Mouse (Mus musculus): ENCODE data around the gene Il31ra. TPM values are rescaled to one million over a fixed set of nuclear protein-coding genes. Genes with fewer than 3 reads are reported as not detected.

Il31ra gene
- total RNA-seq, 2 experiments from 2014 or later, result not detected

DNA sequence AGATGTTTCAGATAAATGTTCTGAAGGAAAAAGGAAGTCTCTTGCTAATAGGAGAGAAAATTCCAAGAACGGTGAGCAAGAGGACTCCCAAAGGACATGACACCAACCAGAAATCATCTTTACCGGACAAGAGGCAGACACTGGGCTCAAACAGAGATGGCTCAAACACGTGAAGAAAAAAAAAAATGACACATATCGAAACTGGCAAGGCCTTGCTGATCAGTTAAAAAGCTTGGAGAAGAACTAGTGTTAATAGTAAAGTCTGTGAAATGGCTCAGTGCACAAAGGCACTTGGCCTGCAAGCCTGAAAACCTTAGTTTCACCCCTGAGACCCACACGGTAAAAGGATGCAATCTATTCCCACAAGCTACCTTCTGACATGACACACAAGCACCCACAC is 23.4 kb downstream of the Il31ra start:
- intact Hi-C loops (cut with DNase I), result no loop called here
- no peak for DNase-seq

DNA sequence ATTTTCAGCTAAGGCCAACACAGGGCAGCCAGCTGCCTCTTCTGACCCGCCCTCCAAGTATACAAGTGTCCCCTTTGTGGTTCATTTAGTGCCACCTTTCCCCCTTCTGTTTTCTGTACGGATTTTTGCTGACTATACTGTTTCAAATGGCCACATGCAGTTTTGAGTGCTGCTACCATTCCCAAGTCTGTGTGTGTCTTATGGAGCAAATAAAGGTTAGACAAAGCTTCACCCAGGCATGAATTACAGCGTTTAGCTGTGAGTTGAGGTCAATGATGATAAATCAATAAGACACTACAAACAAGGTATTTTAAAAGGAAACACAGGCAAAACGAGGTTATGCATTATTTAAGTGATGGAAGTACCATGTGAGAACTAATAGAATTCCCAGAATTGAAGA is 24.6 kb downstream of the Il31ra start:
- intact Hi-C loops (cut with DNase I), result no loop called here
- DNase-seq, result no peak

DNA sequence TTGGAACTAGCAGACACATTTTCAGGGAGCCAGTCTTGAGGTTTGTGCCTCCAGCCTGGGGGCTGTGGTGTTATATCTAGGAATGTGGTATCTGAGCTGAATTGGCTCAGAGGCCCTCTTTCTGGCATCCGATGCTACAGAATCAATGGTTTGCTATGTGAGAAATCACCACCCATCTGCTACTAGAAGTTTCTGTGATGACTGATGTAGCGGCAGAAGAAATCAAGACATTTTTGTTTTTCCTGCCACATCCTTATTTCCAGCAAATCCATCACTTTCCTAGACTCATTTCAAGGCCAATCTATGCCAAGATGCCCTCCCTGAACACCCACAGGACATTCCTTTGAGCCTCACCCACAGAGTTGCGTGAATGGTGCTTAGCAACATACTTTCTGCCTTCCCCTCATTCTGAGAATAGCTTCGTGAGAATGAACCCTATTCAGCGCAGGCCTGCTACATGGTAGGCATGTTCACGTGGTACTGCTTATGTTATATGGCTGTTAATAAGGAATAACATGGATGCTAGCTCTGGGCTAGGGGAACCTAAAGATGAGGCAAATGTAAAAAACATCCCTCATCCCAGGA is 33.5 kb downstream of the Il31ra start:
- DNase-seq, result no peak
- intact Hi-C loops (cut with DNase I), result no loop called here

DNA sequence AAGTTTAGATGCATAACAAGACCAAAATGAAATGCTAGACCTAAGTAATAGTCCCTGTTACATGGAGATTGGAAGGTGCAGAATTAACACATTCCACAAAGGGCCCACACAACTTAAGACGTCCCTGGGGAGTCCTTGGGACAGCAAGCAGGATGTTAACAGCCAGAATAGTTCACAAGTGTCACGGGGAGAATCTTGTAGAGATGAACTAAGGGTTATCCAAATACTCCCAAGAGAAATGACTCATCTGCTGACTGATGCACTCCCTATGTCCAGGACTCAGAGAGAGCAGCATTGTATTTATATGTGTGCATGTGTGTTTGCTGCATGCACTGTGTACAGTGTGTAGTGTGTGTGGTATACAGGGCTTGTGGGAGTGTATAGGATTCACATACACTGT is 37.7 kb downstream of the Il31ra start:
- DNase-seq, result no peak
- intact Hi-C loops (cut with DNase I), result no loop called here

DNA sequence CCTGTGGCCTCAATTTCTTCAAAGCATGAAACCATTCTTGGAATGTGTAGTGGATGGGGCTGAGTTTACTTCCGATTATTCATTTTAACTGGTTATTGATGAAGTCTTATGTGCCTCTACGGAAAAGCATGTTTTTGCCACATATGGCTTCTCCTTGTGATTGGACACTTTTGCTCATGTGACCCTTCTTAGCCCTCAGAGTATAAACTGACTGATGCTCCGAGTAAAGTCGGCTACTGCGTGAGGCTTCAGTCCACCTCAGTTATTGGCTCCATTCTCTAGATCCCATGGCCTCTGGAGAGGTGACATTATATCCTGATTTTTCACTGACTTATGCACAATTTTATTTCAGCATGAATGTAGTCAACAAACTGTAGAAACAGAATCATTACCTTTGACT is 40.9 kb downstream of the Il31ra start:
- intact Hi-C loops (cut with DNase I), result no loop called here

DNA sequence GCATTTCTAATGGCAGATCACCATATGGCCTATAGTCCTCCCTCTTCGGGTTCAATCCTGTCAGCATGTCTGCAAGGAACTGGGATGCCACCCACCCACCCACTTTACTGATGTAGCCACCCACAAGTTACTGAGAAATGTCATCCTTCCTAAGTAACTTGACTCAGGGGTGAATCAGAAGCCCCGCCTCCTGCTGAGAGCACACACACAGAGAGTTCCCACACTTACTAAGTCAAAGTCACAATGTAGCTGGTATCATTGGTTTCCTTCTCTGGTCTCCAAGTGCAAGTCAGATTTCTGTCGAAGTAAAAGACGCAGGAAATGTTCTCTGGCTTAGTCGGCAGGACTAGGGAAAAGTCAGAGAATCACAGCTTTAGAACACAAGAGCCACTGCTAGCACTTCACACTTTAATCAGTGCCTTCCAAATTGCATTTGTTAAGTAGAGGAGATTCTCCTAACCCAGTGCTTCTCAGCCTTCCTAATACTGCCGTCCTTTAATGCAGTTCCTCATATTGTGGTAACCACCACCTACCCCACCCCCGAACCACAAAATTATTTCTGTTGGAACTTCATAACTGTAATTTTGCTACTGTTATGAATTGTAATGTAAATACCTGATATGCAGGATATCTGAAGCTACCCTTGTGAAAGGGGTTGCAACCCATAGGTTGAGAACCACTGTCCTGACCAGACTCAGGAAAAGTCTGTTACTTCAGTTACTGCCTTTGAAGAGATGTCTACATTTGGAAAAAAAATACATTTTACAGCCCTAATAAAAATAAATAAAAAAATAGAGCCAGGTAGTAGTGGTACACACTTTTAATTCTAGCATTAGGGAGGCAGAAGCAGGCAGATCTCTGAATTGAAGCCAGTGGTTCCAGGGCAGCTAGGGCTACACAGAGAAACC is 42.3 kb downstream of the Il31ra start:
- intact Hi-C loops (cut with DNase I), result no loop called here

More for the DNA sequence above, 40.9 kb downstream of the Il31ra start:
- no peak for DNase-seq

DNA sequence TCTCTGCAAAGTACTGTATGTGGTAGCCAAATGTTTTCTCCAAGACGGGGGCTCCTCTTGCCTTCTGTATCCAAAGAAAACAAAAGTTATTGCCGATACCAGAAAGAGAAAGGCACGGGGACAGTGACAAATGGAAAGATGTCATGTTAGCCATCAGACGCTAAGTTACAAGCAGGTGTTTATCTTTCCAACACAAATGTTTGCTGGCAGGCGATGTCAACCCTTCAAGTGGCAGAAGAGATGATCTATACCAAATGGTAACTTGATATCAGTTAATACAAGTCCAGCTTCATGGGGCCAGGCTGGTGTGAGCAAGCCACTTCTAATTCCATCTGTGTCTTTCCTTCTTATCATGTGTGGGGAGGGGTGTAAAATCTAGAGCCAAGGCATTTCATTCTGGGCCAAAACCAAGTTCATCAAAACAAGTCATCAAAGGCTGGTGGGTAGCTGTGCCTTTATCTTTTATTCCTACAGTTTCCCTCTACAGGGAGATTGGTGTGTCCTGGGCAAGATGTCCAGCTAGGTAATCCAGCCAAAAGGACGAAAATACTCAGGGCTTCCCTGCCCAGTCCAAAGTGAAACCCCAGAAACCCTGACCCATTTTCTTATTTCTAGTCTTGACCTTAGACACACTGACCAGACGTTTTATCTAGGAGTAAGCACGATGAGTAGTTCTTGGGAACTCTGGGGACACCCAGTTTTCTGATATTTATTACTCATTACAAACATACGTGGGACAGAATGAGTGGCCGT is 52.8 kb downstream of the Il31ra start:
- intact Hi-C loops (cut with DNase I), result no loop called here
- no peak for DNase-seq

More for the DNA sequence above, 42.3 kb downstream of the Il31ra start:
- DNase-seq, result no peak

DNA sequence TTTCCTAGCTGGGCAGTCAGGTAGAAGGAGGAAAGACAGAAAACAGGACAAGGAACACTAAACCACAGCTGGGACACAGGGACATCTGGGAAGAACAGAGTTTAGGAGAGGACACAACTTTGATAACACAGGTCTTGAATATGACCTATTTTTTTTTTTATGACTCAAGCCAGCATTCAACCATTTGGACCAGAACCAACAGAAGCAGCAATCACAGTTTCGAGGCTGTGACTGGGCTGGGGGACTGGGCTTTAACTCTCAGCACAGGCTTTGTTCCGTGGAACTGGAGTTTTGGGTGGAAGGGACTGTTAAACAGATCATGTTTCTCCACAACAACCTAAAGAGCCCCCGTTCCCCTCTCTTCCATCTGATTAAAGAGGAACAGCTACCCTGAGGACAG is 53.5 kb downstream of the Il31ra start:
- intact Hi-C loops (cut with DNase I), result no loop called here
- DNase-seq, result no peak

DNA sequence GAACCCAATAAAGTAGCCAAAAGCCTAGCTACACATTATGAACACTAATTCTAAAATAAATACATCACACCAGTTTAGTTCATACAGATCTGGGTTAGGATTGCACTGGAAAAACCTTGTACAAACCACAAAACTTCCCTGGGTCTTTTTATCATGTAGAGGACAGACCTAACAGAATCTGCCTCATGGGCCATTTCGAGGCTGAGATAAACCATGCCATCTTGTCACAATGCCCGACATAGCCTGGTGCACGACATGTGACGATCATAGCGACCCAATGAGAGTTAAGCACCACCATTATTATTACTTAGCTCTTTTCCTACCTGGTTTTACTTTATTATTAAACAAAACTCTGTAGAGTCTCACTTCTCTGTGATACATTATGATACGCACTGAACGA is 57.1 kb downstream of the Il31ra start:
- no peak for DNase-seq
- intact Hi-C loops (cut with DNase I), result no loop called here

DNA sequence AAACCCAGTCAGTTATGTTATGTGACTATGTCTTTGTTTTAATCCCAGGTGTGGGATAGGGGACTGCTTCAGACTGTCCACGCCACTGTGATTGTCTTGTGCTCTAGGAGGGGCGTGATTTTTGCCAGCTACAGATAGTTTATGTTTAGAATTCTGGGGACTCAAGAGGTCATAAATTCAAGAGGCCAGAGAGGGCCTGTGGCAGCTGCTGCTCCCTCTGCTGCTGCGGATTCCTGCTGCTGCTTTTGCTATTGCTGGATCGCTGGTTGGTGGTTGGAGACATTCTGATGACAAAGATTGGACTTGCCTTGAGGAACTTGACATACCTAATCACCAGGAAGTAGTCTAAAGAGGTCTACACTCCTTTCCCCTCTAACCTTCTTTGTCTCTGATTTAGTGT is 57.5 kb downstream of the Il31ra start:
- intact Hi-C loops (cut with DNase I), result no loop called here
- no peak for DNase-seq

DNA sequence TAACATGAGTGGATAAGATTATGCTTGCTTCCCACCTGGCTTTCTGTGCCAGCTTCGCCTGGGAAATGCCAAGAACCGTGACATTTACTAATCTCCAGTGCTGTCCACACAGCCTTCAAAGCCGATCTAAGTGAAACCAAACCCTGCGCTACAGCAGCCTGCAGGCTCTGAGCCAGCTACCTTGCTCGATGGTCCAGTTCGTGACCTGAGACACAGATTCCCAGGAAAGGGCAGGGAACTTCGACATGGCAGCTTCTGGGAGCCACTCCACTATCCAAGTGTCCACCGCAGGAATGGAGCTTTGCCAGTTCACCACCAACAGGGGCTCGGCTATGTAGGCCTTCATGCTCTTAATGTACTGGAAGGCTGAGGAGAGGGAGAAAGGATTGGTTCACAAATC is 60.6 kb downstream of the Il31ra start:
- intact Hi-C loops (cut with DNase I), result no loop called here
- DNase-seq, result no peak

DNA sequence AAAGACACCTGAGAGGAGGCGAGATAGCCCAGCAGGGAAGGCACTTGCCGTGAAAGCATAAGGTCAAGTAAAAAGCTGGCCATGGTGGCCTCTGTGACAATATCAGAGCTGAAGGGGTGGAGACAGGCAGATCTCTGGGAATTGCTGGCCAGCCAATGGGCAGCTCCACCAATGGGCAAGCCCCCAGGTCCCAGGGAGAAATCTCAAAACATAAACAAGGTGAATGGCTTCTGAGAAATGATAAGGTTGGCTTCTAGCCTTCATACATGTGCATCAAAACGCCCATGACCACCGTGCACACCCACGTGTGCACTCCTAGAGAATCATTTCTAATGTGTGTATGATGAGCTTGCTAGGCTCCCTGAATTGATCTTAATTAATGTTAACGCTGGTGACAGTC is 61.9 kb downstream of the Il31ra start:
- no peak for DNase-seq
- intact Hi-C loops (cut with DNase I), result no loop called here

DNA sequence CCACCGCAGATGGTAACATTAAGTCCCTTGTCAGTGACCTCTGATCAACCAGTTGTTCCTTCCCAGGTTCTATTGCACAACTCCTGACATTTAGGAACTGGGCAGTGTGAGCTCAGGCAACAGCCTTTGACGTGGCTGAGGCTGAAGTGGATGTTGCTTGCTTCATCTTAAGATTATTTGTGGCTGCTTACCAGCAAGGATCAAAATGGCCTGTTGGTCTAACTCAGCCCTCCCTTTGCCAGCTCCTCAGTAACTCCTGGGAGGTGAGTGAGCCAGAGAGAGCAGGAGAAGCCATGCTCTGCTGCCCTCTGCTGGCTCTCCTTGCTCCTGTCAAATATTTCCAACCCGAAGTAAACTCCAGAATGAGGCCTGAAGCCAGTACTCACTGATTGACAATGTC is 64.3 kb downstream of the Il31ra start:
- DNase-seq, result peak; percentile 73
- intact Hi-C loops (cut with DNase I), result no loop called here

DNA sequence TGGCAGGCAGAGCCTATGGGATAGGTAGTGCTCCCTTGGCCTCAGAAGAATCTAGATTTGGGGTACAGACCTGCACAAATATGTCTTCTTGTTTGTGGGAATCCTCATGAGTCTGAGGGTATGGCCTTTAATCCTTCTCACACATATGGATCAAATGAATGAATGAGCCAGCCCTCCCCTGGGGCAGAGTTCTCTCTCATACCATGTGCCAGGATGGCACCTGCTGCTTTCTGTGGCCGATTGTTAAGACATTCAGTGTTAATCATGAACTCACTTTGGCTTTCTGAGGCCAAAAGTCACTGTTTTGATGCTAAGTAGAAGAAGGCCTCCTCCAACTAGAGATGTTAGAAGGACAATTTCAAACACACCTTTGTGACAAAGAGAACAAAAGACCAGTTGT is 67.0 kb downstream of the Il31ra start:
- no peak for DNase-seq
- intact Hi-C loops (cut with DNase I), result no loop called here

DNA sequence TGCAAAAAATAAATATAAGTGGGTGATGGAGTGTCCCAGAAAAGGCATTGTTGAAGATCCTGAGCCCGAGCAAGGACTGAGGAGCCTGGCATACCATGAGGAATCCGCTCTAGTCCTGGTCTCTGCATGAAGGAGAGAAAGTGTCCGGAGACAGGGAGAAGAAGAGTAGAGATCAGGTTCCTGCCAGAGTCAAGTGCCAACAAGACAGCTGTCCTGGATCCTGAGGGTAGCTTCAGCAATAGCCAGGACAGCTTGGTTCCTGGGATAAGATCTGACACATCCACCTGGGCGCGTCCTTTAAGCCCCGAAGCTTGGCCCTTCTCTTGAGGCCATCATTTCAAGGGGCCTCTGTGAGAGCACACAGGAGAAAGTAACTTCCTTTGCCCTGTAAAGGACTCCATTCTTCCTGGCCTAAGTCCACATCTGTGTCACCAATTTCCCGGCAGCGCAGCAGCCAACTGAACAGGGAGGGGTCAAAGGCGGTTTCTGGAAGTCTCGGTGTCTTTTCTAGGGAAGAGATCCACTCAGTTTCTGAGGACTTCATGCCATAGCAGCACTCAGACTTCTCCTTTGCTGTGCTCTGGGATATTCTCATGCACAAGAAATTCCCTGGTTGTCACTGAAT is 70.7 kb downstream of the Il31ra start:
- intact Hi-C loops (cut with DNase I), result no loop called here
- no peak for DNase-seq

DNA sequence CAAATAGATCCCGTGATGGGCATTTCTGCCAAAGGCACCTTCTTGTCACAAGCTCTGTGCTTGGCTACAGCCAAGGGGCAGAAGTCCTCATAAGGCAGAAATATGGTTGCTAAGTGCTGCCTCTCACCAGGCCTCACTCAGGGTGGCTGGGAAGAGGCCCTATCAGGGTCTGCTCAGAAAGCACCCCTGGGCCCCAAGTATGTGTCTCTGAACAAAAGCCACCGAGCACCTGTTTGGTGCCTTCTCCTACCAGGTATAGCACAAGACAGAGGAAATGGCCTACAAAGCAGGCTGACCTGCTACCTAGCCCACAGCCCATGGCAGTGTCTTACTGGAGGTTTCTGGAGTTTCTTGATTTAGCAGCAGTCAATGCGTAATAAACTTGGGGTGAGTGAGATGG is 71.3 kb downstream of the Il31ra start:
- intact Hi-C loops (cut with DNase I), result no loop called here
- no peak for DNase-seq

DNA sequence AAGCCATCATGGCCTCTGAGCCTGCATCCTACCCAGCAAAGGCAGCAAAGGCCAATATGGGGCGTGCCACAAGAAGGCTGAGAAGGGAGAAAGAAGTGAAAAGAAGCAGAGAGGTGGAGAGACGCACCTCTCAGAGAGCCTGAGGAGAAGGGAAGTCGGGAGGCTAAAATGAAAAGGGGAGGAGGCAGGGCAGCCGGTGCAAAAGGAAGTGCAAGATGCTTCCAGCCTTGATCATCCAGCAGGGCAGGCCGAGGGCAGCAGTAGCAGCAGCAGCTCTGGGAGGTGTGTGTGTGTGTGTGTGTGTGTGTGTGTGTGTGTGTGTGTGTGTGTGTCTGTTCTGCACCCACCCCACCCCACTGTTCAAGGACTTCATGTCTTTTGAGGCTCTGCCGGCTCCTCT is 71.9 kb downstream of the Il31ra start:
- intact Hi-C loops (cut with DNase I), result no loop called here
- DNase-seq, result no peak

DNA sequence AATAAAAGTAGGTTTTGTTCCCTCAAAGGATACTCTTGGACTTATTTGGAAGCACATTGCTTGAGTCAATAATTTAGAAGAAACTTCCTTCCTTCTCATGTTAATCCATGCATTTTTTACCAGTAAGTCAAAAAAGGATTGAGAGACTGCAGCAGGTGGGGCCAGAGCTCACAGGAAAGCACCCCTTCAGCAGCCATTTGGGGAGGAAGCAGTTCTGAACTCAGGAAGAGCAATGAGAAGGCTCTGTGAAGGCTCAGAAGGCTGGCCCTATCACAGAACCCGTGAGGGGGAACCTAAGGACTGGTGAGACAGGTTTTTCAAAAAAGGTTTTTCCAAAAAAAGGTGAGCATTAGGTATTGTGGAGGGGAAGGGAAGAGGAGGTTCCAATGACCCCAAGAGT is 79.6 kb downstream of the Il31ra start:
- intact Hi-C loops (cut with DNase I), result no loop called here
- DNase-seq, result no peak

DNA sequence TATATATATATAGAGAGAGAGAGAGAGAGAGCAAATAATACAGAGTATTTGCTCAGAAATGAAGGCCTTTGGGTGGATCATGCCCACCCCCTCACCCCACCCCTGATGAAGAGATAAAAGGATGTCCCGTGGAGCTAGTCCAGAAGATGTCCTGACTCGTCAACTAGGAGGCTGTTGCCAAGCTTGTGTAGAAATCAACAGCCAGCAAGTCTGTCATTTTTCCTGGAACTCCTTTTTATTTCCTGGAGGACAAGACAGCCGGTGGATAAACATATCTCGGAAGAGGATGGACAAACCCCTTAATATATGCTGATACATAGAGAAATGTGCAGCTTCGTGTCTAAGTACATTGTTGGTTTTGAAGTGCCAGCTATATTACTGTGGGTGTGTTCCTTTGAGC is 81.3 kb downstream of the Il31ra start:
- DNase-seq, result no peak
- intact Hi-C loops (cut with DNase I), result no loop called here

DNA sequence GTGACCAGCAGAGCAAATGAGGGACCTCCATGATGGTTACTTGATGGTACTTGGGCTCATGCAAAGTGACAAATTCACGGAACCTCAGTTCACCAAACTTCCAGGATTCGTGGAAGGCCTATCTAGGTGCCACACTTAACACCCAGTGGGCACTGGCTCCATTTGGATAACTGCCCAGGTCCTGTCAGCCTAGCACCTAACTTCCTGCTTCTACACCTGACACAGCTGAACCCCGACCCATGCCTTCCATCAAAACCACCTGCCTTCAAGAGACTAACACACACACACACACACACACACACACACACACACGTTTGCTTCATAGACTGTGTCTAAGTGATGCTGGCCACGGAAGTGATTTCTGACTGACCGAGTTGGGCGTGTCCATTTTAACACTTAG is 82.3 kb downstream of the Il31ra start:
- intact Hi-C loops (cut with DNase I), result no loop called here

DNA sequence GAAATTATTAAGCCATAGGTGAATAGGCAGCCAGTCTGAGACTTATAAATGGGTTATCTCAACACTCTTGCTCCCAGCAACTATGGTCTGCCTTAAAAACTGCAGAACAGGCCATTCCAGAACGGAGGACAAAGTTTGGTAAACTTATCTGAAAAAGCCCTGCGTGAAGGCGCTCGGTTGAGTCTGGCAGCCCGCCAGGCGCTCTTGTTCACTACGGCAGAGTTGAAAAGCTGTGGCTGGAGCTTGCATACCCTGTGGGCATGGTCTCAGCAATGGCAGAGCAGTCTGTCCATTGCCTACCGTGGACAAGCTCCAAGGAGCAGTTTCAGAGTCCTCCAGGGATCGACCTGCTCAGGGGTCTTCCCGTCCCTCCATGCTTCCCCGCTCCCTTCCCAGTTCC is 82.9 kb downstream of the Il31ra start:
- peak; percentile 44 for DNase-seq
- intact Hi-C loops (cut with DNase I), result no loop called here

More for the DNA sequence above, 82.3 kb downstream of the Il31ra start:
- no peak for DNase-seq
